Mouse (Mus musculus) lung, adult 18-20 months (tissue): ENCODE data around the gene Polr1a.
"Not testable (repeated sequence)": the region's sequence is repeated elsewhere in the genome, so short reads cannot be mapped to it uniquely, and the experiment has no call there.

Experiments used
- DNase-seq, 2 experiments: peaks; one replicate each; pipeline ENCODE4 v3.0.0; 2022; ENCODE audit warnings: mixed read lengths in 2 of 2

The Polr1a gene

DNA sequence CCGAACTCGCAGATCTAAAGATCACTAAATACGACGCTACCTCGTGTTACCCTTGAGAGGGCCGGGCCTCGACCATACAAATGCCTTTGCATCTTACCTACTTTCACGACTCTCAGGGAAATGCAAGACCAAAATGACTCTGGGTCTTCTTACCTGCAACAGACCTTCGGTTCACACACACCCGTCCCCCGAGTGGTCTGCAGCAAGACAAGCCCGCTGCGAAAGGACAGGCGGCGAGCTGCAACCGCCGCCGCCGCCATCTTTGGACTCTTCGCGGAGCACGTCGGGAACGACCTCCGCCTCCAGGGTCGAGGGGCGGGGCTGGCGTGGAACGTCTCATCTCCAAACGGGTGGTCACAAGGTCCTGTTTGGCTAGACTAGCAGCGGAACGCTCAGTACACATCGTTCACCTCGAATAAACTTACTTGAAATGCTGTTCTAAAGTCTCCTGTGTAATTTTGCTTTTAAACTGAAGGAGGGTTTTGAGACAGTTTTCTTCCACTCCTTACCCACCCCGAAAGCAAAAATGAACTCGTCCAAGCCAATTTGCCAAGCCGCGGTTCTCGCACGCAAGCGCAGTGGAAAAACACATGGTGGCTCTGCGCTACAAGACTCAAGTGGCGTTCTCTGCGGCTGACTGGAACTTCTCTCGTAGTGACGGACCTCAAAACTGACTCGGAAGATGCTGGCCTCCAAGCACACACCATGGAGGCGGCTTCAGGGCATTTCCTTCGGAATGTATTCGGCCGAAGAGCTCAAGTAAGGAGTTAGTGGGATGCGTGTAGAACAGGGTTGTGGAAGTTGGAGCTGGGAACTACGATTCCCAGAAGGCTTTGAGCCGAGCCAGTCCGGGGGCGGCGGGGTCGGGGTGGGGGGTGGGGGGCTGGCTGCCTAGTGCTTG is at the start of gene Polr1a, which contains the start of gene Ptcd3:
Gene Polr1a, plus strand, starts transcription at position 573 of the 901 bp plus-strand sequence.
Gene Ptcd3, minus strand, starts transcription at position 270 of the 901 bp plus-strand sequence.
- DNase-seq, result peak; percentile 87 to 91

GRCm38 (mm10) chr6:71867751-71868150 is 41.1 kb upstream of the Polr1a start:
- DNase-seq, result no peak

DNA sequence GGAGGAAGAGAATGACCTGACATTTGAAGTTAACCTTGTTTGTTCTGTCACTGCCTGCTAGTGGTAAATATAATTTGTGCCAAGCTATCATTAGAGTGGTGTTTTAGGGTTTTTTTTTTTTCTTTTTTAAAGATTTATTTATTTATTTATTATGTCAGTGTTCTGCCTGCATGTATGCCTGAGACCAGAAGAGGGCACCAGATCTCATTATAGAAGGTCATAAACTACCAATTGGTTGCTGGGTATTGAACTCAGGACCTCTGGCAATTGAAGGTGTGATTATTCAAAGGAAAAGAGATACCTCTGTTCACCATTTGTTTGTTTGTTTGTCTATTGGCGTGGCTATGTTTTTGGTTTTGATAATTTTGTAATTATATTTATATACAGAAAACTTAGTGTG is 40.0 kb upstream of the Polr1a start:
- DNase-seq, result no peak

- no peak for DNase-seq
Observed at GRCm38 (mm10) chr6:71871396-71871795, 37.5 kb upstream of the Polr1a start.

GRCm38 (mm10) chr6:71877965-71878760 is 30.7 kb upstream of the Polr1a start:
- peak; percentile 15 for DNase-seq

DNA sequence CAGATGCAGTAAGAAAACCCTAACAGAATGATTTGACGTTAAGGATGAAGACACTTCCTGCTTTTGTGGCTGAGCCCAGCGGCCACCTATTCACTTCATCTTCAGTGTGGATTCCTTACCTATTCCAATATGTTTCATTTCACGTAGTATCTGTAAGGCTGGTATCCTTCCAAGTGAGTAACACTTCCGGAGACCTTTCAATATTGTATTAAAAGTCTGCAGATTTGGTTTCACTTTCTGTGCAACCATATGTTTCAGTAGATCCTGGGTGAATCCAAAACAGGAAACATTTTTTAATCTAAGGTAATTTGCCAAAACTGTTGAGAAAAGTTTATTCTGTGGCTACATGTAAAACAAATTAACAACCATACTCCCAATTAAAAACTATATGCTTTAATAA is 15.6 kb upstream of the Polr1a start:
- DNase-seq, result no peak

DNA sequence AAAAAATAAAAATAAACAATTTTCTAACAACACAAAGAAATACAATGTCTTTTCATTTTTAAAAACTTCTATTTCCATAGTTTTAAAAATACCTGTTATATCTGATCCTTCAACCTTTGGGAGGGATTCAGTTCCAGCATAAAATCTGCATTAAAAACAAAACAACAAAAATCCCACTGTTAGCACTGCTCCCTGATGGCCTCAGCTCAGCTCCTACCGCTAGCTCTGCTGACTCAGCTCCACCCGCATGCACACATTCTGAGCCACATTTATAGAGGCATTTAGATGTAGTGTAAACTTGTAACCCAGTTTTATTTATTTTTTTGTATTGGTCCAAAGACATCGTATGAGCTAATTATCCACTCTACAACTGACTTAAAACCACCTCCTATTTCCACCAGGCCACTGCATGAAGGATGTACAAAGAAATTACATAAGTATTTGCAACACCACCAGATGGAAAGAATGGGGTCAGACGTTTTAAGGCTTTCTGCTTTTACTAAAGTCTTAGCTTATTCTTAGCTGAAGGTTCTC is 1.1 kb upstream of the Polr1a start:
- DNase-seq, result no peak

DNA sequence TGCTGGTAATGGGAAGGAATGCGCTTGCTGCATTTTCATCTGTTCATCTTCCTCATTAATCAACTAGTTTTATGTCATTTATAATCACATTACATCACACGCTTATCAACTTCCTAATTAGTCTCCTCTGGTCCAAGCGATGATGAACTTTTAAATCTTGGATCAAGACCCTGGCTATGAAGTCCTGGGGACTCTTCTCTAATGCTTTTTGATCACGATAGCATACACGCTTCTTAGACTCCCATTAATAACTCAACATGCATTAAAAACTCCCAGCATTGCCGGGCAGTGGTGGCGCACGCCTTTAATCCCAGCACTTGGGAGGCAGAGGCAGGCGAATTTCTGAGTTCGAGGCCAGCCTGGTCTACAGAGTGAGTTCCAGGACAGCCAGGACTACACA is 531 bp downstream of the Polr1a start:
- DNase-seq, result no peak

- DNase-seq, result no peak
Observed at GRCm38 (mm10) chr6:71909840-71910239, 987 bp downstream of the Polr1a start.

GRCm38 (mm10) chr6:71911686-71912450 is 3.0 kb downstream of the Polr1a start:
- DNase-seq, result no peak

DNA sequence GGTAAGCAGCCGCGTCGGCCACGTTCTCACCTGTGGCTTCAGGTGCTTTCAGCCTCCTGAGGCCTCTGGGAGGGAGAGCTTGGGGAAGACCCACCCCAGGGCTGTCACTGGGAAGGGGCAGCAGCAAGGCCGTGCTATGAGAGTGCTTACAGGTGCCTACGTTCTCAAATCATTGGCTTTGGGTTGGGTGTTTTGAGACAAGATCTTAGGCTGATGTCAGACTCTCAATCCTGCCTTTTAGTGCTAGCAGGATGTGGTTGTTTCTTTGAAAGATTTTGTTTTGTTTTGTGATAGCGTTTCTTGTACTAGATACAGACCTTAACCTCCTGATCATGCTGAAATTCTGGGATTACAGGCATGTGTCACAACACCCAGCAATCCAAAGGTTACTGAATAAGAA is 11.9 kb downstream of the Polr1a start:
- no peak for DNase-seq

GRCm38 (mm10) chr6:71925233-71925632 is 16.4 kb downstream of the Polr1a start:
- DNase-seq, result not testable (repeated sequence)

DNA sequence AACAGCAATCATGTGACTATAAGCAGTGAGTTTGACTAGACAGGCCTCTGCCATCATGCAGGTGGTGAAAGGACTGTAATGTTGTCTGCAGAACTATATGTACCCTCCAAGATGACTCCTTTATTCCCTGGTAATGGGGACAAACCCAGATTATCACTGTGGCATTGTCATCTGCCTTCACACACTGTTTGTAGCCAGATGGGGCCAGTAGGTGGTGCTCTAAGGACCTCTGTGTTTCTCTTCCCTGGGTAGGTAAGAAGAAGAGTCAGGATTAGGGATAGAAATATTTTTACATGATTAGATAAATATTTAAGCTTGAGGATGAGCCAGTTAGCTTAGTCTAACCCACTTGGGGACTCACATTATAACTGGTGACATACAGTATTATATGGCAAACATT is 19.1 kb downstream of the Polr1a start:
- DNase-seq, result peak in 1 of 2 experiments; percentile 59

- peak; percentile 38 to 39 for DNase-seq
Observed at GRCm38 (mm10) chr6:71930053-71930452, 21.2 kb downstream of the Polr1a start.

GRCm38 (mm10) chr6:71930830-71931437 is 22.1 kb downstream of the Polr1a start:
- peak; percentile 42 to 43 for DNase-seq

DNA sequence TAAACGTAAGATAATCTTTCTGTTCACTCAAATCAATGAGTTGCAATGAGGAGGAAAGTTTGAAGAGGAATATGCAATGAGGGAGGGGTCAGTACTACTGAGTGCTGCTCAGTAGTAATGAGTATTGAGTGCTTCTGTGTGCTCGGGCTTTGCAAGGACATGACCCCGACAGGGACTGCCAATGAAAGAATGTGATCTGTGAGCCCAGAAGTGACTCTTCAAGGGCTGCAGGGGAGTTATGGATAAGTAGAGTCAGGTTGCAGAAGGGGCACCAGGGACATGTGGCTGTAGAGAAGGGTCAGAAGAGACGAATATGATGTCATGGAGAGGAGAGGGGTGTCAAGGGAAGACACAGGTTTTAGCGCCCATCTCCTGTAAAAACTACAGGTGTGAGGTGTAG is 23.5 kb downstream of the Polr1a start:
- no peak for DNase-seq

DNA sequence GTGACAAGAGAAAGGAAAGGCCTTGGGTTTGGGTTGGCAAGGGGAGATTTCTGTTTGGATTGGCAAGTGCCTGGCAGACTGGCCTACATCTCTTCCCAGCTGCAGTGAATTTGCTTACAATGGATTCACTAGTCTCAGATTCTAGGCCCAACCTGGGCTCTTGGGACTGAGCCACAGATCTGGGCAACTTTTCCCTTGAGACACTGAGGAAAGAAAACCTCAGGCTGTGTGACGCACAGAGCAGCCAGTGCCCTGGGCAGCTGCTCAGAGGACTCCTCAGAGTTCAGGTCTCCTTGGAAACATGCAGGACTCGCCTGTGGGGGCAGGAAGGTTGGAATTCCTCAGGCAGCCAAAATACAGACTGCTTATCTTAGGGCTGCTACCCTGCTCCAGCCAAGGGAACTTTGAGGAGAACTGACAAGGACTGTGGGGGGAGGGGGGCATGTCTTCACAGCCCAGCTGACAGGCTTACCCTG is 25.3 kb downstream of the Polr1a start:
- DNase-seq, result peak; percentile 61 to 75

DNA sequence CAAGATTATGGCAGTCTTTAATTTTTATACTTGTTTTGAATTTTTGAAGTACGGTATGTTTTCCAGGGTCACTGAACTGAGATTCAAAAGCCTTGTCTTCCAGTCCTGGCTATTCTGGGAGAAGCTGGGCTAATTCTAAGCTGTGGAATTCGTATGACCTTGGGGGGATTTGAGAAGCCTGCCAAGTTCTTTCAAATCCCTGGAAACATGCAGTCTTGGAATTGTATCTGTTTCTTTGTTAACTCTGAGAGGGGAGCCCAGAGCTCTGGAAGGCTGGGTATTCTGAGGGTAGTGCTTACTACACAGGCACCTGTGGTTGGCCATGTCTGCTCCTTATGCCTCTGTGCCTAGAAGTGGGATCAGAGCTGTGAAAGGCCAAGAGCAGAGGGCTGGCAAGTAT is 26.9 kb downstream of the Polr1a start:
- no peak for DNase-seq

DNA sequence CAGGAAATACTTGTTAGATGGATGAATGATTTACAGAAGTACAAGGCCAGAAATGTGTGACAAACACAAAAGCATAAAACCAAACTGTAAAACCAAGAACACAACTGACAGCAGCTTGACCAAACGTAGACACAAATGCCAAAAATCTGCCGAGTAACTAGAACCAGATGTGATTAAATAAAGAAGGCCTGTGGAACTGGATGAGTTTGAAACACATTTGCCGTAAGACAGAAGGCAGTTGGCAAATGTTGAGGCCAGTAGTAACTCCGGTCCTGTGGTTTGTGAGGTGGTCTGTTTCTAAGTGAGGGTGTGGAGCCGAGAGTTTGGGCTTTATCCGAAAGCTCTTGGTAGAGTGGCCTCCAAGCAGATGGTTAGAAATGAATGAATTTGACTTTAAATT is 32.1 kb downstream of the Polr1a start:
- no peak for DNase-seq

DNA sequence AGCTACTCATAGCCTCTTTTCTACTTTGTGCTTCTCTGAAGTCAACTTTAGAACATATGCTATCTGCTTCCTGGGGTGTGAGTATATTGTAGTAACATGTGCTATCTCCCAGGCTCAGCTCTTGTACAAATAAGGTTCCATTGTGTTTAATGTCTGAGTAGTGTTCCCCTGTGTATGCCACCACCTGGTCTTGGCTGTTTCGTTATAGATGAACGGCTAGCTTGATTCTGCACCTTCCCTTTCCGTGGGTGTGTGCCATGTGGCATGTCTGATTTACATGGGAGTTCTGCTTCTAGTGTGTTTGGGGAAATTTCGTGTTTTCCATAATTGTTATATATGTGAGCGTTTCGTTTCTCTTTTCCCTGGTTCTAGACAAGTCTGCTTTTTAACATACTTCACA is 36.2 kb downstream of the Polr1a start:
- no peak for DNase-seq

GRCm38 (mm10) chr6:71946121-71946520 is 37.3 kb downstream of the Polr1a start:
- peak; percentile 22 to 55 for DNase-seq

DNA sequence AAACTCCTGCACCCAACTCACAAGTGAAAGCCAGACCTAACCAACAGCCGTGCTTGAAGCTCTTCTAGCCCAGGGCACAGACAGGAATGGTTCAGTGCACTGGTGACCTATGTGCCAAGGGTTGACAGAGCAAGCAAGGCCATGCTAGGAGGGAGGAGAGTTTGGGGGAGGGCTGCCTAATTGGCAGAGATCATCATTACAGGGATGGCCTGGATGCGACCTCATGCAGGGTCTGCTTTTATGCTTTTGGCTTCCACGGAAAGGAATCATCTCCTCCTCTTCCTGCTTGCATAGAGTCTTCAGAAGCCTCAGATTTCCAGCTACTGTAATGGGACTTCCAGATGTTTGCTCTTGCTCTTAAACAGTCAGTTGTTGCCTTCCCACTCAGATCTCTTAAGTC is 40.9 kb downstream of the Polr1a start:
- DNase-seq, result no peak
